Mouse (Mus musculus): ENCODE results near the gene Srbd1. TPM values are rescaled to one million over a fixed set of nuclear protein-coding genes. Genes with fewer than 3 reads are reported as not detected.

Srbd1 gene
- total RNA-seq, 2 experiments from 2014 or later = 4.7 to 5.3 TPM

Other genes with a start within 250 kb of the Srbd1 start
- 1 to 10 TPM; 6.9 to 7.4 TPM for gene Prkce, start 22.6 kb upstream of the Srbd1 start, total RNA-seq (2021)

Measured in gastrocnemius, postnatal 25 days (tissue).